Mouse (Mus musculus) myocyte (in vitro differentiated cells): Measurements from ENCODE around the gene Pomgnt2.

Source experiments
- CEBPB ChIP-seq: IDR thresholded peaks from 2 replicates; pipeline ENCODE4 v1.6.1; 2011; ENCODE audit warnings: mild to moderate bottlenecking, moderate library complexity; ENCODE audit not compliant: poor library complexity, insufficient read depth, severe bottlenecking
- E2F4 ChIP-seq: IDR thresholded peaks from one replicate; pipeline ENCODE4 v1.6.1; 2011; ENCODE audit warnings: mild to moderate bottlenecking, control low read depth, moderate library complexity; ENCODE audit not compliant: insufficient read depth
- MAX ChIP-seq: IDR thresholded peaks from one replicate; pipeline ENCODE4 v1.6.1; 2011; ENCODE audit warnings: low read depth, mild to moderate bottlenecking, control low read depth
- POLR2A ChIP-seq: IDR thresholded peaks from one replicate; pipeline ENCODE4 v1.6.1; 2011; ENCODE audit warnings: low read depth, mild to moderate bottlenecking, control low read depth, moderate library complexity; ENCODE audit not compliant: insufficient read length
- POLR2AphosphoS2 ChIP-seq: IDR thresholded peaks from one replicate; pipeline ENCODE4 v1.6.1; 2011; ENCODE audit warnings: low read depth, control low read depth; ENCODE audit not compliant: insufficient read length
- TCF12 ChIP-seq: IDR thresholded peaks from one replicate; pipeline ENCODE4 v1.6.1; 2011; ENCODE audit warnings: mild to moderate bottlenecking, control low read depth; ENCODE audit not compliant: poor library complexity, insufficient read depth, severe bottlenecking

DNA sequence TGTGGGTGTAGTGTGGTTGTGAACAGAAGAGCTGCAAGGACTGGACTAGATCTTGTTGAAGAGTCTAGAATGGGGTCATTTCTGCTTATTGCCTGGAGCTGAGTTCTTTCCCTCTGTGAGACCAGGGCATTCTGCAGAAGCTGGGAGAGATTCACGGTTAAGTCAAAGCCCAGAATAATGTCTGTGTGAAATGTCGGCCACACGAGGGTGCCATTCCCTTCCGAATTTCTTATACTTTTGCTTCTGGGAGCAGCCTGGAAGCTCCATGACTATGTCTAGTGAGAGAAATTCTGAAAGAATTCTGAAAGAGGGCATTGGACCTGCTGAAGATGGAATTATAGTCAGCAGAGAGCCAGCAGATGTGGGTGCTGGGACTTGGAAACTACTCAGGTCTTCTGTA lies 49.1 kb downstream of the Pomgnt2 start:
- no peak for TF ChIP-seq POLR2A
- no peak for TF ChIP-seq MAX
- TF ChIP-seq CEBPB: no peak
- TF ChIP-seq E2F4: no peak
- TF ChIP-seq POLR2AphosphoS2: no peak
- no peak for TF ChIP-seq TCF12
